Mouse (Mus musculus) urinary bladder, postnatal 36 days (tissue): ENCODE measurements around the gene Tacc2.
"Not testable (repeated sequence)": the region's sequence is repeated elsewhere in the genome, so short reads cannot be mapped to it uniquely, and the experiment has no call there.

Experiments used
- DNase-seq, 2 experiments: peaks; one replicate each; pipeline ENCODE4 v3.0.0; 2022; ENCODE audit warnings: low spot score in 2 of 2, mixed read lengths in 1 of 2

Gene Tacc2

GRCm38 (mm10) chr7:130577388-130578003, at the start of gene Tacc2:
Tacc2 (plus strand) TSS chr7:130577438.
- no peak for DNase-seq

DNA sequence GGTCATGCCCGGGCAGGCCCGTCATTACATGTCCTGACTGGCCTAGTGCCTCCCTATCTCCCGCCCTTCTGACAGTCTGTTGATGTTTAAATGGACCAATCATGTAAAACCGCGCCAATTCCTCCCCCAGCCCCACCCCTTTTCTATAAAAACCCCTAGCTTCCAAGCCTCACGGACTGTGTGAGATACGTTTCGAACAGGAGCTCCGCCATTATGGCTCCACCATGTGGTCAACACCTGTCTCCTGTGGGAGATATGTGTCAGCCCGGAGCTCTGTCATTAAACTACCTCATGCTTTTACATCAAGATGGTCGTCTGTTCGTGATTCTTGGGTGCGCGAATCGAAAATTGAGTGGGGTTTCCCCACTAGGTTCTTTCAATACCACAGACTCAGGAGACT, 46.1 kb upstream of the Tacc2 start:
- not testable (repeated sequence) for DNase-seq

DNA sequence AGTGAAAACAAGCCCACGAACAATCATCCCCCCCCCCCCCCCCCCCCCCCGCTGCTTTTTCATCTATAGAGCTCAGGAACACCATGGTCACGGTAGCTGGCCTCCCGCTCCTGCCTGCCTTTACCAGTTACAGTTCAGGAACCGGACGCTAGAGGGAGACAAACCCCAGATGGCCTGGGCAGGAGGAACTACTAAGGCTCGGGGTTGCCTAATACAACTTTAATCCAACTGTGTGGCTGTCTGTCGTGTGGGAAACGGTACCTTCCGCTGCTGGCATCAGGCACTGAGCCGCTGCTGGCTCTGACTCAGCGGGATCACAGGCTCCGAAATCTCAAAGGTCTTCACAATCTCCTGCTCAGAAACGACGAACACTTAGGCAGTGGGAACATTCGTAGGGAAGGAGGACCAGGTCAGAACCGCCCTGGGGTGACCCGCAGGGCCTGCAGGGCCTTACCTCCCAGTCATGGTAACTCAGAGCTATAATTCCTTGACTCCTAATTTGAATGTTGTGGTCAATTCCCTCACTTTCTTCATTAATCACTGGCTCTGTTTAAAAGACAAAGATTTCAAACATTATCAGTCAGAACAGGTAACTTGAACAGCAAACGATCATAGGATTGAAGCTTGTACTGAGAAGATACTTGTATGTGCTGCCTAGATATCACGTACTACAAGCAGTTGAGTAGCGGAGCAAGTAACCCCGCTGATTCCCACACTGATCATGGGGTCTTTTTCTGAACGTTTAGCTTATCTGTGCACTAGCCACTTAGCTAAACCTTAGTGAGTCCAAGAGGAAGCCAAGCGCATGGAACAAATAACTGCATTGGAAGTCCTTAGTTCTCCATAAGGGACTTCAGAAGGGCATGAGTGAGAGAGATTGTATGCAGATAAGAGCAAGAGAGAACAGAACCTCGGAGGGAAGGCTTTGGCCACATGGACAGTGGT, 43.6 kb upstream of the Tacc2 start:
- peak; percentile 86 to 88 for DNase-seq

GRCm38 (mm10) chr7:130535174-130535573, 42.1 kb upstream of the Tacc2 start:
- DNase-seq, result no peak

GRCm38 (mm10) chr7:130537068-130537467, 40.2 kb upstream of the Tacc2 start:
- no peak for DNase-seq

DNA sequence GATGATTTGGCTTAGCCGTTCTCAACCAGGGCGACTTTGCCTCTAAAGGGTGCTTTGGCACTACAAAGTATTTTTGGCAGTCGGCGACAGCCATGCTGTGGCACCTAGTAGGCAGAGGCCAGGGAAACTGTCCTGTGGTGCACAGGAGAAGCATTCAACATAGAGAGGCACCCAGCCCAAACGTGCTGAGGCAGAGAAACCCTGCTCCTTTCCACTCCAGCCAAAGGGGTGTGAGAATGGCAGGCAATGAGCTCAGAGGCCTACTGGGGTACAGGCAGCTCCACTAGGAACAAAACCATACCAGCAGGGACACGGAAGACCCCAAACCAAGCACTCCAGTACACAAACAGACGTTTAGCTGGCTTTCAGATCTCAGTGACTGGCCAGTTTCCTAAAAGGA, 37.1 kb upstream of the Tacc2 start:
- DNase-seq, result no peak

DNA sequence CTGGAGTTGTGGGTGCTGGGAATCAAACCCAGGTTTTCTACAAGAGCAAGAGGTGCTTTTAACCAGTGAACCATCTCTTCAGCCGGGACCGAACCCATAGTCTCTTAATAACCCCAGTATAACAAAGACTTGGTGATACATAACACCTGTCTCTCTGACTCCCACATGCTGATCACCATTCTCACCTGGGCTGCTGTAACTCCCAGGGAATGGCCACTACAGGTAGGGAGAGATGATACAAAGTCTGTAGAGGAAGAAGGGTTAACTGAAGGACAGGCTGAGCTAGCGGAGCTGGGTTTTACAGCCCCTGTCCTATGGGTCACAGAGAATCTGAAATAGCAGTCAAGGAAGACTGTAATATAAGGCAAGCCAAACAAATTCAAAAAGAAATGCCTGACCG, 34.1 kb upstream of the Tacc2 start:
- no peak for DNase-seq

DNA sequence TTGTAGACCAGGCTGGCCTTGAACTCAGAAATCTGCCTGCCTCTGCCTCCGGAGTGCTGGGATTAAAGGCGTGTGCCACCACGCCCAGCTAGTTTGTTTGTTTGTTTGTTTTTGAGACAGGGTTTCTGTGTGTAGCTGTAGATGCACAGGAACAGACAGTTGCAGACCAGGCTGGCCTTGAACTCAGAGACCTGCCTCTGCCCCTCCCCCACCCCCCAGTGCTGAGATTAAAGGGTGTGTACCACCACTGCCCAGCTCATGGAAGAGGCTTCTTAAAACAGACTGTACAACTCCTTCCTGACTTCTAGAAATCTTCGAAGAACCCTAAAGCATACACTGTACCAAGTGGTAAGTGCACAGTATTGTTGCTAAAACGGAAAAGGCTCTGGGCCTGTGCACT, 31.8 kb upstream of the Tacc2 start:
- no peak for DNase-seq

DNA sequence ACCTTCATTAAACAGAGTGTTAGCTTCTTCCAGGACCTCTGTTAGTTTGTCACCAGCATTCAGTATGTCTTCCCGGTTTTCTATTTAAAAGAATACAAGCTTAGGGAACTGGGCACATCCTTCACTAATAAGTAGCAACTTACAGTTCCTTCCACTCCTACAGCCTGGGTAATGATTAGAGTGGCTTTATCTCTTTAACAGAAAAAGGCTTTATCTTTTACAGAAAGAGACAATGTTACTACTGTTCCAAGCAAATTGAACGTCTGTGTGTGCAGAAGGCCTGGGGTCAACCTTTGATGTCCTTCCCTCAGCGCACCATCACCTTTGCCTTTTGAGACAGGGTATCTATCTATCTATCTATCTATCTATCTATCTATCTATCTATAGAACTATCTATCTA, 31.3 kb upstream of the Tacc2 start:
- no peak for DNase-seq

- no peak for DNase-seq
Observed at GRCm38 (mm10) chr7:130546421-130546790, 30.8 kb upstream of the Tacc2 start.

DNA sequence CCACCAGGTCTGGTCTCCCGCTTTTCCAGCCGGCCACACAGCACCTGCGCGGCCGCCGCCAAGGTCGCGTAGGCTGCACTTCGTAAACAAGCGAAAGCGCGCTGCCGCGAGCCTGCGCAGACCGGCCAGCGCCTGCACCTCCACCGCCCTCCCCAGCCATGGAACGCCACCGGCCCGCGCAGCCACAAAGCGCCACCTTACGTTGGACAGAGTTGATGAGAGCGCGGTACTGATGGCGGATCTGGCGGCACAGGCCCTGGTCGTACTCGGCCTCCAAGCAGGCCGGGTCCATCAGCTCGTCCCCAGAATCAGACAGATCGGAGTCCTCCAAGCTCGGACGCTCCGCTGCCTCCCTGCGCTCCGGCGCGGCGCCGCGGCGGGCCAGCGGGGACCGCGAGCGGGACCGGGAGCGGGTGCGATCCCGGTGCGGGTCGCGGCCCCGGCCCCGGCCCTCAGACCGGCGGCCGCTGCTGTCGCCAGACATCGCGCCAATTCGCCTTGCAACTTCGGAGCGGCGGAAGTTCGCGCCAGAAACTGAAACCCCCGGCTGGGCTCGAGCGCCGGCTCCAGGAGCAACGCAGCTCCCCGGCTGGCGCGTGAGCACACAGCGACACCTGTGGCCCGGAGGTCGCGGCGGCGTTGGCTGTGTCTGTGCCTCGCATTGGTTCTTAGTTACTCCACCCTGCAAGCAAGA, 30.3 kb upstream of the Tacc2 start:
- DNase-seq, result peak; percentile 86 to 92

- DNase-seq, result no peak
Observed at GRCm38 (mm10) chr7:130547635-130548175, 29.5 kb upstream of the Tacc2 start.

DNA sequence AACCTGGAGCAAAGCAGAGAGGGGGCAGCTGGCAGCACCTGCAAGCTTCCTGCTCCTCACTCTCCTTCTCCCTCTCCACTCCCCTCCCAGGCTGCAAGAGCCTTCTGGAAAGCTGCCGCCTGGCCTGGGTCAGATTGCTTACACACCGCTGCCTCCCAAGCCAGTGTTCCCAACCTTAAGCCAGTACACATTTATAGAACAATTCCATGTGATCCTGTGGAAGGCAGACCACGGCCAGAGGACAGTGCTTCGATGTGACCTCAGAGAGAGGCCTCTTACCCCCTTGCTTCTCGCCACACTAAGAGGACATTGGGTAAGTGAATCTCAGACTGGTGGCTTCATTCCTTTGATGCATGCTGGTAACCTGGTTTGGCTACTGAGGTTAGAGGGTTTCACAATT, 24.5 kb upstream of the Tacc2 start:
- DNase-seq, result no peak

- DNase-seq, result no peak
Observed at GRCm38 (mm10) chr7:130553321-130553720, 23.9 kb upstream of the Tacc2 start.

- no peak for DNase-seq
Observed at GRCm38 (mm10) chr7:130555597-130555996, 21.6 kb upstream of the Tacc2 start.

DNA sequence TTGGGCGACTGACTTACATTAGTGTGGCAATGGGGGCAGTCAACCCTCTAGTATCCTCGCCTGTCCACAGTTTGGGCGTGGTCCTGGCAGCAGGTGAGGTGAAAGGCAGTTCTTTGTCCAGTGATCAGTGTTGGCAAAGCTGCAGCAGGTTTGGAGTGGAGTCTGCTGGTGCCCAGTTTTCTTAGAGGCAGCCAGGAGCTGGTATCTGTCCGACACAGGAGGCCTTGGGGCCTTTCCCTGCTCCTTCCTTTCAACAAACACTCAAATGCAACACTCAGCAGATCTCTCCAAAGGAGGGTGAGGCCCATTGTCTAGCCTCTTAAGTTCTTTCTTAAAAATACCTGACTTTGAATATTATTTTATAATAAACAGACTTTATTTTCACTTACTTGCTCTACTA, 18.6 kb upstream of the Tacc2 start:
- DNase-seq, result no peak

DNA sequence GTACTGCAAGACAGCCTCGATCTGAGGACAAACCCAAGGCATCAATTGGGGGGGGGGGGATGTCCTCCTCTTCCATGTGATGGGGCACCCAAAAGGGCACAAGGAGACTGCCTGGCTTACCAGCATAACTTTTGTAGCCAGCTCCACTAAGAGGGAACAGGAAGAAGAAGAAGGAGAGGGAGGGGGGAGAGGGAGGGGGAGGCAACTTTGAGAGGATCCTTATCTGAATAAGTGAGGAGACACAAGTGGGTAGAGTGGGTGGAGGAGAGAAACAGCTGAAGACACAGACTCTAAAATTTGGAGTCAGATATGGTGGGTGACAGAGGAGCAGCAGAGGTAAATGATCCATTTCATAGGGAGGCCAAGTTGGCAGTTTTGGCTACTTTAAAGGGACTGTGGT, 16.3 kb upstream of the Tacc2 start:
- DNase-seq, result no peak

DNA sequence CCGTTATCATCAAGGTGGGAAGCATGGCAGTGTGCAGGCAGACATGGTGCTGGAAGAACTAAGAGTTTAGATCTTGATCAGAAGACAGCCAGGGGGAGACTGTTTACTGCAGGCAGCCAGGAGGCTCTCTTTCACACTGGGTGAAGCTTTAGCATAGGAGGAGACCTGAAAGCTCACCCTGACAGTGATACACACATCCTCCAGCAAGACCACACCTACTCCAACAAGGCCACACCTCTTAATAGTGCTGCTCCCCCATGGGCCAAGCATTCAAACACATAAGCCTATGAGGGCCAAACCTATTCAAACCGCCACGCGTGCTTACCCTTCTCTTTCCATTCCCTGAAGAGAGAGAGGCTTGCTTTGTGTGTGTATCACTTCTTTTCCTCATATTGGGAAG, 14.0 kb upstream of the Tacc2 start:
- no peak for DNase-seq

DNA sequence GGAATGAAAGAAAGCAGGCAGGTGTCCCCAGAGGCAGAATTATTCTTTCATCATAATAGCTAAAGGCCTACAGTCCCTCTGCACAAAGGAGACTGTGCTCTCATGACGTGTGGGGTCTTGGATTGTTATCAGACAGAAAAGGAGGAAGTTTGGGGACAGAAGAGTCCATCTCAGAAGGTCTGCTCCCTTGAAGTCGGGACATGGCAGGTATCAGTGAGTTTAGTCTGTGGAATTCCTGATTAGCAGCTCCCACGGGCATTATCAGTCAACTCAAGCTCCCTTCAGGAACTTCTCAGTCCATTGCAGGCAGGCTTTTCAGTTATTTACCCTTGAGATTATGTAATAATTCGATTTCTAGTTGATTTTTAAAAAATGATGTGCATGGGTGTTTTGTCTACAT, 13.4 kb upstream of the Tacc2 start:
- no peak for DNase-seq

- DNase-seq, result no peak
Observed at GRCm38 (mm10) chr7:130564596-130564995, 12.6 kb upstream of the Tacc2 start.

- no peak for DNase-seq
Observed at GRCm38 (mm10) chr7:130568783-130569436, 8.3 kb upstream of the Tacc2 start.

DNA sequence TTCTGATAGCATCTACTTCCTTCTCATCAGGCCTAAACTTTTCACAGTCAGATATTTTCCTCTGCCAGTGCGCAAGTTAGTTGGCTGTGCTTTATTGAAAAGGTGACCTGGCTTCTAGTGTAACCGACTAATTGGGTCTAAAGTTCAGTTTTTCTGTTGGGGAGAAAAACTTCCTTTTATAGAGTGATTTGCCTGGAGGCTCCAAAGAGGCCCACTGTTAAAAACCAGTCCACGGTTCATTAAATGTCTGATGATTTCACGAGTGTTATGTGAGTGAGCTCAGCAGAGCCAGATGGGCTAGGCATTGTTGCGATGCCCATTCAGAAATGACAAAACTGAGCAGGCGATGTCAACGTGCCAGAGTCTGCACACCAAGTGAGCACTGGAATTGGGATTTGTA, 6.8 kb upstream of the Tacc2 start:
- no peak for DNase-seq
